ENCODE assay signal across 8 mouse cellular contexts in the genomic region with DNA sequence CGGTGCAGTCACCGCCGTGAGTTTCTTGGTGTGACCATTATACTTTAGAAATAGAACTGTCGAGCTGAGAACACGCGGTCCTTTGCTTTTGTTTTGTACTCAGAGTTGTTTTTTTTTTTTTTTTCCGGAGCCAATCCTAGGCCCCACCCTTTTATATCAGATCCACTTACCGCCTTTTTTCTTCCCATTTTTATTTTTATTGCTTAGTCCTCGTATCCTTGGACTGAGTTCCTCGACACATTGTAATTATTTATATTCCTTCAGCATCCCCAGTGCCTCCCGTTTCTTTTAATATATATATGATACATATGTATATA. TPM values are rescaled to one million over a fixed set of nuclear protein-coding genes. Genes with fewer than 3 reads are reported as not detected.
DNase-seq lines count a peak whose midpoint lies in the region; ATAC-seq and TF ChIP-seq lines count a peak whose summit lies in the region.

No protein-coding gene starts in this region.

- H3K36me3 ChIP-seq in heart, embryonic 12.5 days, result no peaks in the 10 kb centered on the region
- no peaks in the 10 kb centered on the region for H3K36me3 ChIP-seq in ES-E14 (ENCODE audit: control insufficient read depth, insufficient read depth, low read length, poor library complexity, severe bottlenecking)
- H3K36me3 ChIP-seq in hindbrain, embryonic 11.5 days (ENCODE audit: control insufficient read depth, insufficient read depth, low read length), result no peaks in the 10 kb centered on the region

- DNase-seq in heart, postnatal 10 days, result no peak
- DNase-seq in ES-E14 (ENCODE audit: low read depth, low spot score), result no peak
- no peak for DNase-seq in hindbrain, embryonic 11.5 days (ENCODE audit: low spot score)
- DNase-seq in spleen, adult 12 weeks (ENCODE audit: low spot score), result no peak
- no peak for DNase-seq in adipocyte (ENCODE audit: low spot score)
- no peak for DNase-seq in layer of hippocampus, postnatal 25 days (ENCODE audit: extremely low spot score in 1 of 2, low spot score in 1 of 2)

- peak overlapping the region; percentile 48 for H3K4me2 ChIP-seq in heart, embryonic 12.5 days
- peak overlapping the region; percentile 73 for H3K4me2 ChIP-seq in hindbrain, embryonic 11.5 days (replicated peaks; ENCODE audit: low read depth, low read length)

- peak overlapping the region; percentile 61 for H3K4me3 ChIP-seq in heart, embryonic 12.5 days
- peak overlapping the region; percentile 79 to 92 for H3K4me3 ChIP-seq in ES-E14 (ENCODE audit: insufficient read depth in 1 of 2, low read depth in 1 of 2, low read length in 2 of 2, poor library complexity in 1 of 2, severe bottlenecking in 1 of 2)
- H3K4me3 ChIP-seq in hindbrain, embryonic 11.5 days (ENCODE audit: low read depth, low read length), result peak overlapping the region; percentile 46

- H3K9me3 ChIP-seq in heart, embryonic 12.5 days (replicated peaks), result no peaks in the 10 kb centered on the region
- no peaks in the 10 kb centered on the region for H3K9me3 ChIP-seq in ES-E14 (ENCODE audit: control insufficient read depth, insufficient read depth, low read depth, low read length)
- no peaks in the 10 kb centered on the region for H3K9me3 ChIP-seq in hindbrain, embryonic 11.5 days (ENCODE audit: control insufficient read depth, low read length)

- peak overlapping the region; percentile 52 for H3K9ac ChIP-seq in heart, embryonic 12.5 days
- H3K9ac ChIP-seq in ES-E14 (ENCODE audit: insufficient read depth, low read depth, low read length, poor library complexity, severe bottlenecking), result peak overlapping the region; percentile 89
- H3K9ac ChIP-seq in hindbrain, embryonic 11.5 days (ENCODE audit: low read depth, low read length), result peak overlapping the region; percentile 65

- H3K27ac ChIP-seq in heart, embryonic 12.5 days (ENCODE audit: poor library complexity, severe bottlenecking), result no peak overlapping the region
- H3K27ac ChIP-seq in ES-E14 (ENCODE audit: insufficient read depth, low read depth, low read length, poor library complexity, severe bottlenecking), result peak overlapping the region; percentile 76; the same call in 1 of the 2 replicates
- no peak overlapping the region for H3K27ac ChIP-seq in hindbrain, embryonic 11.5 days (ENCODE audit: low read depth, low read length)

- ATAC-seq in heart, embryonic 12.5 days (ENCODE audit: insufficient number of reproducible peaks, low FRiP score), result no peak
- no peak for ATAC-seq in hindbrain, embryonic 11.5 days (ENCODE audit: low FRiP score)
- ATAC-seq in megakaryocyte progenitor cell, adult 5-6 weeks (replicated peaks; ENCODE audit: poor library complexity), result peak; percentile 35

- peaks cover 11% of the 10 kb centered on the region for H3K4me1 ChIP-seq in heart, embryonic 12.5 days (replicated peaks)
- H3K4me1 ChIP-seq in ES-E14 (ENCODE audit: control insufficient read depth in 2 of 2, insufficient read depth in 2 of 2, low read length in 2 of 2, poor library complexity in 1 of 2), result peaks cover 3% of the 10 kb centered on the region in 2 experiments; a peak in 2 of 4 replicates
- no peaks in the 10 kb centered on the region; the same call in 1 of the 2 replicates for H3K4me1 ChIP-seq in hindbrain, embryonic 11.5 days (replicated peaks; ENCODE audit: control insufficient read depth, insufficient read depth, low read length)

- in situ Hi-C loops in ES-E14 (cut with MboI; ENCODE audit: low sequenced_read_pairs in 2 of 2, unreplicated experiment in 2 of 2), result no loop called here

- intact Hi-C loops in heart, postnatal 10 days (cut with DNase I), result no loop called here

- WGBS in heart, embryonic 12.5 days, result under 1% methylated on average over 11 of the region's 11 CpGs
- under 1% methylated on average over 11 of the region's 11 CpGs for WGBS in hindbrain, embryonic 11.5 days

- no peaks in the 10 kb centered on the region for H3K27me3 ChIP-seq in heart, embryonic 12.5 days (replicated peaks)
- H3K27me3 ChIP-seq in hindbrain, embryonic 11.5 days (ENCODE audit: control insufficient read depth, insufficient read depth, low read length), result no peaks in the 10 kb centered on the region

TF ChIP-seq in ES-E14, 5 proteins besides CTCF, POLR2A, EP300 and RAD21:
- TF ChIP-seq ZNF384 (IDR thresholded peaks at IDR 0.05; ENCODE audit: low read depth, low read length), result peak; percentile 96
- no peak for TF ChIP-seq ZC3H11A (IDR thresholded peaks at IDR 0.05; ENCODE audit: borderline replicate concordance, low read depth, low read length)
- no peak for TF ChIP-seq MAFK (IDR thresholded peaks at IDR 0.05; ENCODE audit: insufficient read depth, low read depth, low read length)
TF ChIP-seq in ES-E14: peak in this region for 1.

RNA-seq across cellular contexts. Expression of a gene that starts 0.3 kb away (rescaled TPM):
- polyA plus RNA-seq in heart, embryonic 12.5 days (2016; fragmentation: Nextera tagmentation; extraction: Ambion mirVana), result 38.8 and 40.2 TPM in 2 replicates
- 10 to 100 TPM; 20.5 to 23.6 TPM for total RNA-seq in heart, postnatal 10 days (2021)
- total RNA-seq in ES-E14 (2012; rRNA removed), result 29.5 and 32.3 TPM in 2 replicates
- polyA plus RNA-seq in hindbrain, embryonic 11.5 days (2014; fragmentation: Nextera tagmentation; extraction: Ambion mirVana), result 69.4 and 79.6 TPM in 2 replicates
- 10.3 and 12.5 TPM in 2 replicates for total RNA-seq in megakaryocyte progenitor cell, adult 5-6 weeks (2015)
- total RNA-seq in megakaryocyte progenitor cell, adult 5-6 weeks (2017), result 25.3 and 35.0 TPM in 2 replicates
- 10 to 100 TPM; 43.5 to 43.9 TPM for total RNA-seq in layer of hippocampus, postnatal 25 days (2021)

RNA-seq across cellular contexts. Expression of a gene that starts 33.0 kb away (rescaled TPM):
- polyA plus RNA-seq in heart, embryonic 12.5 days (2016; fragmentation: Nextera tagmentation; extraction: Ambion mirVana), result not detected in 2 replicates
- under 1 TPM; 0.22 to 0.32 TPM for total RNA-seq in heart, postnatal 10 days (2021)
- total RNA-seq in ES-E14 (2012; rRNA removed), result 2.4 TPM in 2 replicates
- 0.08 TPM in 1 of 2 replicates, not detected in the other for polyA plus RNA-seq in hindbrain, embryonic 11.5 days (2014; fragmentation: Nextera tagmentation; extraction: Ambion mirVana)
- 0.05 TPM in 1 of 2 replicates, not detected in the other for total RNA-seq in megakaryocyte progenitor cell, adult 5-6 weeks (2015)
- total RNA-seq in megakaryocyte progenitor cell, adult 5-6 weeks (2017), result 0.37 and 0.68 TPM in 2 replicates
- under 1 TPM in 1 of 2 experiments, not detected in 1; 0.21 TPM for total RNA-seq in layer of hippocampus, postnatal 25 days (2021)

RNA-seq across cellular contexts. Expression of a gene that starts 42.0 kb away (rescaled TPM):
- polyA plus RNA-seq in heart, embryonic 12.5 days (2016; fragmentation: Nextera tagmentation; extraction: Ambion mirVana), result 43.8 and 49.2 TPM in 2 replicates
- total RNA-seq in heart, postnatal 10 days (2021), result 10 to 100 TPM; 22.1 to 24.5 TPM
- total RNA-seq in ES-E14 (2012; rRNA removed), result 69.7 and 82.8 TPM in 2 replicates
- polyA plus RNA-seq in hindbrain, embryonic 11.5 days (2014; fragmentation: Nextera tagmentation; extraction: Ambion mirVana), result 66.7 and 73.3 TPM in 2 replicates
- 19.6 and 23.1 TPM in 2 replicates for total RNA-seq in megakaryocyte progenitor cell, adult 5-6 weeks (2015)
- total RNA-seq in megakaryocyte progenitor cell, adult 5-6 weeks (2017), result 31.6 and 48.5 TPM in 2 replicates
- total RNA-seq in layer of hippocampus, postnatal 25 days (2021), result 10 to 100 TPM; 31.8 to 34.1 TPM
